Mouse (Mus musculus) E14TG2a.4 (cell line): ENCODE results near the gene Nin.

Source experiments
- CTCF ChIP-seq: conservative IDR thresholded peaks from 2 replicates; pipeline ENCODE4 v1.5.1; 2014; ENCODE audit warnings: low read length
- NANOG ChIP-seq: IDR thresholded peaks from 2 replicates; pipeline ENCODE4 v1.6.1; 2014; ENCODE audit warnings: borderline replicate concordance, low read length, mixed read lengths
- POU5F1 ChIP-seq: IDR thresholded peaks from 2 replicates; pipeline ENCODE4 v1.6.1; 2014; ENCODE audit warnings: low read length, borderline replicate concordance

- TF ChIP-seq CTCF (no peak), NANOG (no peak), POU5F1 (no peak)
These were observed 30.5 kb downstream of the Nin start for GRCm38 (mm10) chr12:70082935-70083532.
